In the genomic region with DNA sequence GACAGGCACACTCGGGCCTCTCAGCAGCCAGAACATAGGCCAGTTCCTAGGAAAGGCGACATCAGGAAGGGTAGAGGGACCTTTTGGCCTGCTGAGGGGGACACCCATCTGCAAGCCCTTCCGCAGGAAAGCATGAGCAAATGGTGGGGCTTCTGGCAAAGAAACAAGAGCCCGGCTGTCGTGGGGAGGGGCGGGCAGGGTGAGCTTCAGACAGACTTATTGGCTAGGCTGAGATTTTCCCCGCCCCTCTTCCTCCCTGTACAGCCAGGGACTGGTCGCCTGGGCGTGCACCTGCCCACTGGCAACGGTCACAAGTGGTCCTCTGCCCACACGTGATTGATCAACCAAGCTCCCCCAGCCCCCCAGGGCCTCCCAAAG, we compare ENCODE assay signal across 8 mouse cellular contexts. TPM values are rescaled to one million over a fixed set of nuclear protein-coding genes. Genes with fewer than 3 reads are reported as not detected.
DNase-seq lines count a peak whose midpoint lies in the region; ATAC-seq and TF ChIP-seq lines count a peak whose summit lies in the region.

No protein-coding gene starts in this region.

- no peak overlapping the region for H3K9ac ChIP-seq in liver, embryonic 16.5 days (ENCODE audit: low read depth, low read length)

- intact Hi-C loops in gastrocnemius, postnatal 36 days (cut with DNase I) = no loop called here

- 15% methylated on average over 11 of the region's 11 CpGs for WGBS in liver, embryonic 16.5 days (ENCODE audit: insufficient replicate concordance)
- 23% methylated on average over 11 of the region's 11 CpGs for WGBS in olfactory bulb, adult 2 months

- DNase-seq in cerebellum, postnatal 4 days (ENCODE audit: low spot score in 2 of 2) = peak; percentile 65 to 85
- no peak for DNase-seq in cerebellum, adult 11 months
- DNase-seq in brain, embryonic 14.5 days (ENCODE audit: low read depth) = peak; percentile 98
- peak; percentile 62 to 63 for DNase-seq in gastrocnemius, postnatal 36 days
- DNase-seq in kidney, adult 18-20 months = peak; percentile 74
- no peak for DNase-seq in Muller cell, postnatal 12 days (ENCODE audit: inconsistent ontology term)

- H3K4me1 ChIP-seq in liver, embryonic 16.5 days (ENCODE audit: control insufficient read depth, low read depth, low read length) = peaks cover 4% of the 10 kb centered on the region
- H3K4me1 ChIP-seq in olfactory bulb, adult 2 months (ENCODE audit: control insufficient read depth, insufficient read depth, low read length) = peaks cover 23% of the 10 kb centered on the region

- peak overlapping the region; percentile 61 for H3K27ac ChIP-seq in liver, embryonic 16.5 days (ENCODE audit: low read length)
- H3K27ac ChIP-seq in olfactory bulb, adult 2 months (ENCODE audit: insufficient read depth, low read depth, low read length) = peak overlapping the region; percentile 69

- H3K27me3 ChIP-seq in liver, embryonic 16.5 days (ENCODE audit: control insufficient read depth, insufficient read depth, low read depth, low read length) = no peaks in the 10 kb centered on the region

- peak; percentile 76 for ATAC-seq in liver, embryonic 16.5 days (ENCODE audit: low read depth)

- no peaks in the 10 kb centered on the region for H3K9me3 ChIP-seq in liver, embryonic 16.5 days (replicated peaks; ENCODE audit: control insufficient read depth, low read length)

- no peak for TF ChIP-seq CTCF in brain, embryonic 14.5 days (IDR thresholded peaks at IDR 0.05; ENCODE audit: borderline replicate concordance, extremely low read depth, insufficient read depth, insufficient read length)
- no peak for TF ChIP-seq CTCF in olfactory bulb, adult 2 months (IDR thresholded peaks at IDR 0.05; ENCODE audit: insufficient read depth, low read depth, low read length)

- H3K4me3 ChIP-seq in liver, embryonic 16.5 days (ENCODE audit: low read depth, low read length) = 0 out of 2 replicates have a peak overlapping the region, but pooled peaks have one; percentile 6
- H3K4me3 ChIP-seq in olfactory bulb, adult 2 months (ENCODE audit: insufficient read depth, low read depth, low read length) = 0 out of 2 replicates have a peak overlapping the region, but pooled peaks have one; percentile 3

- peak overlapping the region; percentile 55 for H3K4me2 ChIP-seq in liver, embryonic 16.5 days (ENCODE audit: low read depth, low read length)

- TF ChIP-seq POLR2A in brain, embryonic 14.5 days (IDR thresholded peaks at IDR 0.05; ENCODE audit: borderline replicate concordance, extremely low read depth, insufficient read depth, insufficient read length, poor library complexity, severe bottlenecking) = peak; percentile 20; the same call in 1 of the 2 replicates
- TF ChIP-seq POLR2A in olfactory bulb, adult 2 months (IDR thresholded peaks at IDR 0.05; ENCODE audit: insufficient read depth, low read depth, low read length) = no peak; the same call in 1 of the 2 replicates

- H3K36me3 ChIP-seq in liver, embryonic 16.5 days (ENCODE audit: control insufficient read depth, insufficient read depth) = no peaks in the 10 kb centered on the region

RNA-seq across cellular contexts. Expression of gene Fgd2, which starts 4.2 kb away (rescaled TPM):
- 6.1 and 6.4 TPM in 2 replicates for polyA plus RNA-seq in brain, embryonic 14.5 days (2012; rRNA removed)
- total RNA-seq in gastrocnemius, postnatal 36 days (2021) = 1 to 10 TPM in 1 of 2 experiments, under 1 TPM in 1; 0.79 to 1.2 TPM
- polyA plus RNA-seq in liver, embryonic 16.5 days (2015; fragmentation: Nextera tagmentation; extraction: Ambion mirVana) = 7.7 and 8.1 TPM in 2 replicates
- not detected in 2 replicates for polyA plus RNA-seq in olfactory bulb, adult 2 months (2012; ENCODE audit: insufficient read depth, insufficient read length, low replicate concordance, missing spikeins)

RNA-seq across cellular contexts. Expression of gene Mtch1, which starts 8.7 kb away (rescaled TPM):
- polyA plus RNA-seq in brain, embryonic 14.5 days (2012; rRNA removed) = 698 and 767 TPM in 2 replicates
- 10 to 100 TPM; 85.9 to 95.0 TPM for total RNA-seq in gastrocnemius, postnatal 36 days (2021)
- 33.3 and 48.5 TPM in 2 replicates for polyA plus RNA-seq in liver, embryonic 16.5 days (2015; fragmentation: Nextera tagmentation; extraction: Ambion mirVana)
- not detected in 2 replicates for polyA plus RNA-seq in olfactory bulb, adult 2 months (2012; ENCODE audit: insufficient read depth, insufficient read length, low replicate concordance, missing spikeins)

RNA-seq across cellular contexts. Expression of gene Pi16, which starts 39.0 kb away (rescaled TPM):
- polyA plus RNA-seq in brain, embryonic 14.5 days (2012; rRNA removed) = 2.9 and 3.6 TPM in 2 replicates
- total RNA-seq in gastrocnemius, postnatal 36 days (2021) = 10 to 100 TPM; 16.1 to 29.8 TPM
- polyA plus RNA-seq in liver, embryonic 16.5 days (2015; fragmentation: Nextera tagmentation; extraction: Ambion mirVana) = 2.0 and 2.6 TPM in 2 replicates
- polyA plus RNA-seq in olfactory bulb, adult 2 months (2012; ENCODE audit: insufficient read depth, insufficient read length, low replicate concordance, missing spikeins) = not detected in 2 replicates

Comparison
In these comparisons a context has a peak if more than half of its experiments do, and no peak if none do; other contexts are left out.
1. DNase-seq: peak in cerebellum, postnatal 4 days (2 of 2), brain, embryonic 14.5 days (single experiment), gastrocnemius, postnatal 36 days (2 of 2) and kidney, adult 18-20 months (single experiment); none in cerebellum, adult 11 months (single experiment) and Muller cell, postnatal 12 days (single experiment).